Mouse (Mus musculus) embryonic facial prominence, embryonic 15.5 days (tissue): ENCODE measurements around the gene Pagr1b. TPM values are rescaled to one million over a fixed set of nuclear protein-coding genes. Genes with fewer than 3 reads are reported as not detected.
A peak's percentile ranks its signal among the peaks of the same experiment; 100 is the strongest.

Experiments
- ATAC-seq: fragments of 200-750 bp; cut with Nextera tagmentation; 2 replicates; pipeline ENCODE4 v1.8.0; 2017; ENCODE audit warnings: low read depth, moderate TSS enrichment; ENCODE audit not compliant: insufficient number of reproducible peaks, low FRiP score, low TSS enrichment
- H3K27ac ChIP-seq: fragments of 300-500 bp; sonication (generic); replicated peaks from 2 replicates; pipeline ENCODE4 v1.5.1; 2015; ENCODE audit warnings: mild to moderate bottlenecking, inconsistent platforms
- H3K27me3 ChIP-seq: fragments of 300-500 bp; sonication (generic); 2 replicates; pipeline ENCODE4 v1.6.1; 2015; ENCODE audit warnings: inconsistent platforms
- H3K36me3 ChIP-seq: fragments of 300-500 bp; sonication (generic); 2 replicates; pipeline ENCODE4 v1.6.1; 2015; ENCODE audit warnings: mild to moderate bottlenecking, inconsistent platforms
- H3K4me1 ChIP-seq: fragments of 300-500 bp; sonication (generic); 2 replicates; pipeline ENCODE4 v1.6.1; 2015; ENCODE audit warnings: inconsistent platforms
- H3K4me2 ChIP-seq: fragments of 300-500 bp; sonication (generic); replicated peaks from 2 replicates; pipeline ENCODE4 v1.6.1; 2015; ENCODE audit warnings: mild to moderate bottlenecking, inconsistent platforms
- H3K4me3 ChIP-seq: fragments of 300-500 bp; sonication (generic); replicated peaks from 2 replicates; pipeline ENCODE4 v1.5.1; 2015; ENCODE audit warnings: mild to moderate bottlenecking, inconsistent platforms
- H3K9ac ChIP-seq: fragments of 300-500 bp; sonication (generic); 2 replicates; pipeline ENCODE4 v1.6.1; 2015; ENCODE audit warnings: inconsistent platforms
- H3K9me3 ChIP-seq: fragments of 300-500 bp; sonication (generic); replicated peaks from 2 replicates; pipeline ENCODE4 v1.6.1; 2016; ENCODE audit warnings: inconsistent platforms
- WGBS: fragments of 180-500 bp; shearing (Covaris S2); methylation state at CpG from one replicate; pipeline ENCODE4 v1.1.7; 2015; 5-methylcytosine and 5-hydroxymethylcytosine counted together
- polyA plus RNA-seq: library from polyadenylated mRNA; unstranded; fragments of >200 nt; fragmentation: Nextera tagmentation; extraction: Ambion mirVana; gene quantifications from 2 replicates; pipeline ENCODE4 v1.2.1, GENCODE M21; 2015

Gene Pagr1b
- polyA plus RNA-seq, 1 experiment from 2014 or later: 0.43 TPM

DNA sequence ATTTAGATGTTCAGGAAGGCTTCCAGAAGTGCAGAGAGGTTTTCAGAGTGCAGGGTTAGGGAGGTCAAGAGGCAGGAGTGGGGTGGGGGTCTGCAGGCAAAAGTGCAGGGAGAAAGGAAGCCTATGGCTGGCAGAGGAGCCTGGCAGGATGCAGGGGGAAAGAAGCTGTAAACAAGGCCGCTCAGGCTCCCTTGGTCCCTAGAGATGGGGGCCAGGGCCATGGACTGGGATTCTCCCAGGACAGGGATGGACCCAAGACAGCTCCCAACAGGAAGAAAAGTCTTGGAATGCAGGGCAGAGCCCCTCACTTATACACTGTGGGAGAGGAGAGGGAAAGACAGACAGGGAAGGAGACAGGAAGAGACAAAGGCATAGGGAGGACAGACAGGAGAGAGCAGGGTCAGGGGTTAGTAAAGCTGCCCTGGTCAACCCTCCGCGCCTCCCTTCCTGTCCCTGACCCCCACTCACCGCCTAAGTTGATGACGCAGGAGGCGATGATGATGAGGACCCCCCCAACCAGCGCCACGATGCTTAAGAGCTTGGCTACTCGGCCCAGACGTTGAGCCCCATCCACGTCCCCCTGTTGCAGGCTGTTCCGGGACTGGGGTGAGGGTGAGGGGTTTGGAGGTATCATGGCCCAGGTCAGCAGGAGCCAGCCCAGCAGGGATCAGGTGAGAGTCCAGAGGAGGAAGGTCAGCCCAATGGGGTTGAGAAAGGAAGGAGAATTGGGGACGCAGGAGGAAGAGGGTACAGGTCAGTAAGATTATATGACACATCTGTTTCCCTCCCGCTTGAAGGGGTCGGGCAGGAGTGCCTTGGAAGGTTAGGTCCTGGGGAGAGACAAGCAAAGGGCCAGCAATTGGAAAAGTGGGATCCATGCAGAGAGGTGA lies 2.4 kb upstream of the Pagr1b start:
- ATAC-seq: no peak
- Histone ChIP-seq H3K9ac (peak overlapping the region; percentile 57; the same call in 1 of the 2 replicates), H3K4me3 (peak overlapping the region; percentile 66), H3K36me3 (peaks cover 42% of the 10 kb centered on the region), H3K4me1 (peaks cover 88% of the 10 kb centered on the region), H3K27me3 (no peaks in the 10 kb centered on the region), H3K27ac (peak overlapping the region; percentile 95), H3K4me2 (peak overlapping the region; percentile 89), H3K9me3 (no peaks in the 10 kb centered on the region)
- WGBS: 70% methylated on average over 15 of the region's 15 CpGs

DNA sequence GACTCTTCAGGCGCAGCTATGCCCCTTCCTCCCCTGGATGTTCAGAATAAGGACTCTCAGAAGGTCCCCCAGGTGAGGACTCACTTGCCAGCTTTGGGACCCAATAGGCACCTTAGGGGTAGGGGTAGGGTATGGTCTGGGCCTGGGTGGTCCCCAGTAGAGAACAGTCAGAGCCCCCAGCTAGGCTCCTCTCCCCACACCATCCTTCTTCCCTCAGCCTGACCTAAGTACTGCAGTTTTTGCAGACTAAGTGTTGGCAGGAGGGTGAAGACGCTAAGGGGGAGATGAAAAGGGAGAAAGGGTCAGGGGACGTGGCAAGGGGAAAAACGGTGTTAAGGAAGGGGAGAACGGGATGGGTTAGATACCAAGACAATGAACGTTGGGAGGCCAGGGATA lies 1.7 kb upstream of the Pagr1b start:
- no peaks in the 10 kb centered on the region for H3K9me3 ChIP-seq
- H3K36me3 ChIP-seq: peaks cover 42% of the 10 kb centered on the region
- peak overlapping the region; percentile 15; the same call in 1 of the 2 replicates for H3K9ac ChIP-seq
- ATAC-seq: no peak
- no peaks in the 10 kb centered on the region for H3K27me3 ChIP-seq
- H3K4me3 ChIP-seq: peak overlapping the region; percentile 66
- WGBS: 48% methylated on average over 6 of the region's 6 CpGs
- H3K27ac ChIP-seq: peak overlapping the region; percentile 95
- peak overlapping the region; percentile 89 for H3K4me2 ChIP-seq
- H3K4me1 ChIP-seq: peaks cover 81% of the 10 kb centered on the region

DNA sequence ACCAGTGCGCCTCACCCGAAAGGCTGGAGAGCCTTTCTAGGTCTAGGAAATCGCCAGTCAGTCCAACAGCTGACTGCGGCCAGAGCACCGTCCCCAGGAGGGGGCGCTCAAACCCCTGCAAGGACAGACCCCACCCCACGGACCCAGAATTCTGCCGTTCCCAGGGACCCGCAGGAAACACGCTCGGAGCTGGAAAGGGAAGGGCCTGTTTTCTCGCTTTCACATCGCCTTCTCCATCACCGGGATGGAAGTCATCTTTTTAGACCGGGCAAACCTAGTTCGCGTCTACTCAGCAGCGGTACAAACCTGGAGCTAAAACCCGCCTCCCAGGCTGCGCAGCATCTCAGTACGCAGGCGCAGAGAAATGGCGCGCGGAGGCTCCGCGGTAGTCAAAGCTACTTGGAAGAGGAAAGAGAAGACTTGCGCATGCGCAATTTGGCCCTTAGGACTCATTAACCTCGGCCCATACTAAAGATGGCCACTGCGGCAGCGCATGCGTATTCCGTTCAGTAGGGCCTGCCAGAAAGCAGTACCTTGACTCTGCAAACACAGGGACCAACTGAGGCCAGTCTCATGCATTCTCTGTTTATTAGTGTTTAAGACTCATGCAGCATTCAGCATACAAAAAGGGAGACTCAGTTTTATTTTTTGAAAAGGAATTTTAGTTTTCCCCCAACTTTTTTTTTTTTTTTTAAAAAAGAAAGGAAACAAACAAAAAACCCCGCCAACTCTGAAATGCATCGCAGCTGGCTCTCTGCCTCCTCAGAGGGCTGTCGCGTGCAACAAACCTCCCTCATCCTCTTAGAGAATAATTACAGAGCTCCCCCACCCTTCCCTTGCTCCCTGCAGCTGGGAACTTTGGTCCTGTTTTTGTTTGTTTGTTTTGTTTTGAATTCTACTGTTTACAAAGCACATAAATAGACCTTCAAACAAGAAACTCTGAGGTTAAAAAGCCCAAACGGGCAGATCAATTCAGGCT lies 976 bp upstream of the Pagr1b start, which contains the start of gene Pagr1a:
Gene Pagr1a (minus strand): TSS at position 382 of the 979 bp plus-strand sequence.
- peak within 1 kb of the TSS; percentile 89 for H3K4me2 ChIP-seq
- ATAC-seq: peak; percentile 85
- H3K27ac ChIP-seq: peak within 1 kb of the TSS; percentile 95
- peak within 1 kb of the TSS; percentile 66 for H3K4me3 ChIP-seq
- peaks cover 42% of the 10 kb centered on the region for H3K36me3 ChIP-seq
- peak within 1 kb of the TSS; percentile 67 for H3K9ac ChIP-seq
- no peaks in the 10 kb centered on the region for H3K27me3 ChIP-seq
- H3K9me3 ChIP-seq: no peaks in the 10 kb centered on the region
- peaks cover 74% of the 10 kb centered on the region for H3K4me1 ChIP-seq
- 2% methylated on average over 39 of the region's 39 CpGs for WGBS

DNA sequence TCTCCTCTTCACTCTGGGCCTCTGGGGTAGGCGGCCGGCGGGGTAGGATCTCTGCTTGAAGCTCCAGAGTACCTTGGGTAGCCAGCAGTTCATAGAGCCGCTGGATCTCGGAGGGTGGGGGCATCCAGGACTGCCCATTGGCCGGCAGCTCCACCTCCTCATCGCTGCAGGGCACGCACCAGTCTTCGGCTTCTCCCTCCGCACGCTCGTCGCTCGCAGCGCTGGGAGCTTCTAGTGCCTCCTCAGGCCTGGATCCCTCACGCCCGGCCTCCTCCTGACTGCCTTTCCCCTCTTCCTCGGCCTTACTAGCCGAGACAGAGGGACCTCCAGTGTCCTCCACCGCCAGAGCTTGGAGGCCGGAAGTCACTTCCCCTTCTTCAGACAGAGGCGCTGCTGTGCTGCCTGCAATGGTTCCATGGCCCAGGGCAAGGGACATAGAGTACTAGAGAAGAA lies 228 bp upstream of the Pagr1b start:
- Histone ChIP-seq H3K36me3 (peaks cover 36% of the 10 kb centered on the region), H3K9ac (peak overlapping the region; percentile 67), H3K27me3 (no peaks in the 10 kb centered on the region), H3K27ac (peak overlapping the region; percentile 95), H3K4me1 (peaks cover 67% of the 10 kb centered on the region), H3K4me2 (peak overlapping the region; percentile 89), H3K9me3 (no peaks in the 10 kb centered on the region), H3K4me3 (peak overlapping the region; percentile 66)
- under 1% methylated on average over 22 of the region's 22 CpGs for WGBS
- ATAC-seq: no peak; the same call in 1 of the 2 replicates

DNA sequence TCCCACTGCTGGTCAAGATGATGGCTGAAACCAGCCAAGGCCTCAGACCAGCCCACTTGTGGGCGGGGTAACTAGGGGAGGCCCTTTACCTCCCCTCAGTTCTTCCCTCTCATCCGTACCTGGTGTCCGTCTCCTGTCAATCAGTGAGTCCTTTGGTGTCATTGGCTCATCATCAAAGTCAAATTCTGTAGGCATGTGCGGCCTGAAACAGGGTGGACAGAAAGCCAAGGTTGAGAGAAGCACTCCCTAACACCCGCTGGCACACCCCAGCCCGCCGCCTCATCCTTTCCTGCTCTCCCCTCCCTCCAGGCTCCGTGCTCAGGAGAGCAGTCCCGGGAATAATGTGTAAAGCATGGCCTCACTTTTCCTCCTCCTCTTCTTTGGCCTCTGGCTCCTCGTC lies 203 bp downstream of the Pagr1b start:
- H3K9me3 ChIP-seq: no peaks in the 10 kb centered on the region
- 3% methylated on average over 10 of the region's 10 CpGs for WGBS
- H3K27me3 ChIP-seq: no peaks in the 10 kb centered on the region
- peak overlapping the region; percentile 67 for H3K9ac ChIP-seq
- H3K4me1 ChIP-seq: peaks cover 62% of the 10 kb centered on the region
- H3K27ac ChIP-seq: peak overlapping the region; percentile 95
- no peak for ATAC-seq
- H3K36me3 ChIP-seq: peaks cover 39% of the 10 kb centered on the region
- H3K4me2 ChIP-seq: peak overlapping the region; percentile 89
- H3K4me3 ChIP-seq: peak overlapping the region; percentile 66

DNA sequence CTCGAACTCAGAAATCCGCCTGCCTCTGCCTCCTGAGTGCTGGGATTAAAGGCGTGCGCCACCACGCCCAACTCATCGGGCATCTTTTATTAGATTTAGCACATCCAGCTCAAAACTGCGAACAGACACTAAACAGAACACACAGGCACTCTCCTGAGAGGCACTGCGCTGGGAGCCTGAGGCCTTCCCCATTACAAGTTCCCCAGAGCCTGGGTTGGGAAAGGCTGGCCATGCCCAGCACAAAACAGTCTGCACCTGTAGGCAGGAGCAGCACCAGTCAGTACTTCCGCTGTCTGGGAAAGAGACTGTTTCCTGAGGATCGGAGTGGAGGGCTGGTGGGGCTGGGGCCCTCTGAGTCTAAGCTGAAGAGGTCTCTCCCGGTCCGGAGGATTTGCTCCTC lies 1.3 kb downstream of the Pagr1b start:
- no peak overlapping the region for H3K9ac ChIP-seq
- peaks cover 53% of the 10 kb centered on the region for H3K4me1 ChIP-seq
- H3K36me3 ChIP-seq: peaks cover 40% of the 10 kb centered on the region
- H3K27me3 ChIP-seq: no peaks in the 10 kb centered on the region
- no peak overlapping the region for H3K4me3 ChIP-seq
- no peak for ATAC-seq
- H3K9me3 ChIP-seq: no peaks in the 10 kb centered on the region
- 88% methylated on average over 12 of the region's 12 CpGs for WGBS
- H3K4me2 ChIP-seq: no peak overlapping the region
- H3K27ac ChIP-seq: no peak overlapping the region

DNA sequence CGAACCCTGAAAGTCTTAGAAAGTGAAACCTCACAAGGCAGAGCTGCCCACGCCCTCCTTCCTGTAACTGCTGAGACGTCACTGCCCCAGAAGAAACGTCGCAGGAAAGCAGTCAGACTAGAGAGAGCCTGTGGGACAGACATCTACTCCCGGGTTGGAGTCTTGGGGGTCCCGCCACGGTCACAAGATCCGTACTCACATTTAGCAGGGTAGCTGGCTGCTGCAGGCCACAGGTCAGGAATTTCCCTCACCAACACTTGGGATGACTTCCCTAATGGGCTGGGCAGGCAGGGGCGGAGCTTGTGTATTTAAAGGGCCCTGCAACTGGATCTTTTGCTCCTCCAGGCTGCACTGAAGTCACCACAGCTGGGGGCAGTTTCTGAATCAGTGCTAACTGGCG lies 2.0 kb downstream of the Pagr1b start, which contains the start of gene Mvp:
Gene Mvp (minus strand): TSS at position 302 of the 400 bp plus-strand sequence.
- H3K9ac ChIP-seq: peak within 1 kb of the TSS; percentile 31
- ATAC-seq: no peak
- WGBS: 36% methylated on average over 11 of the region's 11 CpGs

DNA sequence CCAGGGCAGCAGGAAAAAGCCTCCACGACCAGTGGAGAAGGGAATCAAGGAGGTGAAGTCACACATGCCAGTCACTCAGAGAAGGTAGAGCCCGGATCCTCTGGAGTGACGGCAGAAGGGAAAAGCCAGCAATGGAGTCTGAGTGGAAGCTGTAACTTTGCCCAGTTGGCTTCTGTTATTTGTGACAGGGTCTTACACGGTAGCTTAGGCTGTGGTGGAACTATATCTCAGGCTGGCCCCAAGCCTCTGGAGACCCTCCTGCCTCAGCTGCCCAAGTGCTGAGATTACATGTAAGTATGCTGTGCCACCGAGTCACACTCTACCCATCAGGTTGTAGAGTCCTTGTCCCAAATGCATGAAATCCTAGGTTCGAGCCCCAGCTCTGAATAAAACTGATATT lies 2.9 kb downstream of the Pagr1b start:
- ATAC-seq: no peak
- Histone ChIP-seq H3K9me3 (no peaks in the 10 kb centered on the region), H3K4me2 (no peak overlapping the region), H3K27me3 (no peaks in the 10 kb centered on the region), H3K27ac (no peak overlapping the region), H3K9ac (no peak overlapping the region), H3K4me1 (peaks cover 47% of the 10 kb centered on the region), H3K36me3 (peaks cover 40% of the 10 kb centered on the region), H3K4me3 (no peak overlapping the region)
- 91% methylated on average over 6 of the region's 6 CpGs for WGBS

More for the DNA sequence above, 2.0 kb downstream of the Pagr1b start, which contains the start of gene Mvp:
- H3K9me3 ChIP-seq: no peaks in the 10 kb centered on the region
- 0 out of 2 replicates have a peak within 1 kb of the TSS, but pooled peaks have one; percentile 51 for H3K27ac ChIP-seq
- H3K27me3 ChIP-seq: no peaks in the 10 kb centered on the region
- peaks cover 47% of the 10 kb centered on the region for H3K4me1 ChIP-seq
- H3K4me3 ChIP-seq: peak within 1 kb of the TSS; percentile 34
- H3K36me3 ChIP-seq: peaks cover 40% of the 10 kb centered on the region
- peak within 1 kb of the TSS; percentile 39 for H3K4me2 ChIP-seq

DNA sequence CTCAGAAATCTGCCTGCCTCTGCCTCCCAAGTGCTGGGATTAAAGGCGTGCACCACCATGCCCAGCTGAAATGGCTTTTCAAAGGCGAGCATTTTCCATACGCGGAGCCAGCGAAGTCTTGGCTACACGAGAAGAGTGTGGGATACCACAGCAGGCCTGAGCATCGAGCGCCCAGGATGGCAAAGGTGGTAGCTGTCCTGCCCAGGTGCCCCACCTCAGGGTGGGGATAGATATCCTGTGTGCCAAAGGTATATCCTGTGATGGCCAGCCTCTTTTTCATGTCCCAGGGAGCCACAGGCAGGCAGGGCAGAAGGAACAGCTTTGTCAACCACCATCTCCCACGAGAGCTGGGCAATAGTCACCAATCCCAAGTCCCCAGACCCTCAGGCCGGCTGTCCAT lies 3.4 kb downstream of the Pagr1b start:
- Histone ChIP-seq H3K36me3 (peaks cover 40% of the 10 kb centered on the region), H3K4me1 (peaks cover 44% of the 10 kb centered on the region), H3K9ac (no peak overlapping the region), H3K4me3 (no peak overlapping the region), H3K4me2 (no peak overlapping the region), H3K27ac (no peak overlapping the region), H3K27me3 (no peaks in the 10 kb centered on the region), H3K9me3 (no peaks in the 10 kb centered on the region)
- no peak for ATAC-seq
- 95% methylated on average over 10 of the region's 10 CpGs for WGBS

DNA sequence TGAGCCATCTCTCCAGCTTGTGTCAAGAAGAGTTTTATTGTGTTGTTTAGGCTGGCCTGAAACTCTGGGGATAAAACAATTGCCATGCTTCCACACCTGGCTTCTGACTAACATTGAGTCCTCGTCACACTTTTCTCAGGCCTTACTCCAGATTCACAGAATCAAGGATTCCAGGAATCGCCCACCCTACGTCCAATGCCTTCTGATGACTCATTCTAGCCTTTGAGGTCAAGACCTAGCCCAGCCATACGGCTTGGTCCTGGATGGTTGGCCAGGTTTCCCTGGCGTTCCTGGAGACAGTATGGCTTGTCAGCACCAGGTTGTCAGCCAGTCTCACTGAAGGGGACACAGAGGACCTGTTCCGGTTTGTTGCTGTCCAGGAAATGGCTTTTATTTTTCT lies 3.9 kb downstream of the Pagr1b start:
- Histone ChIP-seq H3K27ac (no peak overlapping the region), H3K4me3 (no peak overlapping the region), H3K4me2 (no peak overlapping the region), H3K36me3 (peaks cover 40% of the 10 kb centered on the region), H3K9ac (no peak overlapping the region), H3K9me3 (no peaks in the 10 kb centered on the region), H3K4me1 (peaks cover 40% of the 10 kb centered on the region), H3K27me3 (no peaks in the 10 kb centered on the region)
- 95% methylated on average over 6 of the region's 6 CpGs for WGBS
- no peak for ATAC-seq

DNA sequence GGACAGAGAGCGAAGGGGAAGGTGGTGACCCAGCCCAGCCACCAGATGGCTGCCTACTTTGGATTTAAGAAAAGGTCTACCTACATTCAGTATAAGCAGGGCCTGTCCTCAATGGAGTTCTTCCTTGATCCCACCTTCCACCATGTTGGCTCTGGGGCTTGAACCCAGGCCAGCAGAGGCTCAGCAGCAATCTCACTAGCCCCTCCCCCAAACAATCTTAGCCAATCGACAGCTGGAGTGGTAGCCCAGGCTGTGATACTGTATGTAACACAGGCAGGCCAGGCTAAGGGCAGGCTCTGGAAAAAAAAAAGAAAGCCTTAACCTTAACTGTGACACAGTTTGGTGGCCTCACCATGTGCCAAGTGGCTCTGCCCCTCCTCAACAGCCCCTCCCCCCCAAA lies 4.6 kb downstream of the Pagr1b start:
- Histone ChIP-seq H3K9me3 (no peaks in the 10 kb centered on the region), H3K27me3 (no peaks in the 10 kb centered on the region), H3K9ac (no peak overlapping the region), H3K4me2 (no peak overlapping the region), H3K4me3 (no peak overlapping the region), H3K27ac (no peak overlapping the region), H3K4me1 (peaks cover 46% of the 10 kb centered on the region), H3K36me3 (peaks cover 40% of the 10 kb centered on the region)
- no peak for ATAC-seq
- 68% methylated on average over 2 of the region's 2 CpGs for WGBS
